Mouse (Mus musculus) megakaryocyte progenitor cell, adult 5-6 weeks (primary cell): ENCODE measurements around the gene Ptrhd1. TPM values are rescaled to one million over a fixed set of nuclear protein-coding genes. Genes with fewer than 3 reads are reported as not detected.

Experiments
- ATAC-seq: replicated peaks from 2 replicates; pipeline ENCODE4 v1.8.0; 2016; ENCODE audit warnings: mild to moderate bottlenecking, moderate TSS enrichment, inconsistent platforms; ENCODE audit not compliant: poor library complexity
- total RNA-seq, 2 experiments: library from RNA; stranded (forward) in 1 of 2; stranded (reverse) in 1 of 2; fragments of 157-497, 149-512 nt in 1 of 2; fragments of 200-1000 nt in 1 of 2; gene quantifications; 2 replicates each; pipeline versions ENCODE4 v1.2.3 to v1.2.4; 2015 to 2017

The Ptrhd1 gene
- total RNA-seq (2015) (5.8 and 7.5 TPM in 2 replicates), total RNA-seq (2017) (3.4 and 4.5 TPM in 2 replicates)

DNA sequence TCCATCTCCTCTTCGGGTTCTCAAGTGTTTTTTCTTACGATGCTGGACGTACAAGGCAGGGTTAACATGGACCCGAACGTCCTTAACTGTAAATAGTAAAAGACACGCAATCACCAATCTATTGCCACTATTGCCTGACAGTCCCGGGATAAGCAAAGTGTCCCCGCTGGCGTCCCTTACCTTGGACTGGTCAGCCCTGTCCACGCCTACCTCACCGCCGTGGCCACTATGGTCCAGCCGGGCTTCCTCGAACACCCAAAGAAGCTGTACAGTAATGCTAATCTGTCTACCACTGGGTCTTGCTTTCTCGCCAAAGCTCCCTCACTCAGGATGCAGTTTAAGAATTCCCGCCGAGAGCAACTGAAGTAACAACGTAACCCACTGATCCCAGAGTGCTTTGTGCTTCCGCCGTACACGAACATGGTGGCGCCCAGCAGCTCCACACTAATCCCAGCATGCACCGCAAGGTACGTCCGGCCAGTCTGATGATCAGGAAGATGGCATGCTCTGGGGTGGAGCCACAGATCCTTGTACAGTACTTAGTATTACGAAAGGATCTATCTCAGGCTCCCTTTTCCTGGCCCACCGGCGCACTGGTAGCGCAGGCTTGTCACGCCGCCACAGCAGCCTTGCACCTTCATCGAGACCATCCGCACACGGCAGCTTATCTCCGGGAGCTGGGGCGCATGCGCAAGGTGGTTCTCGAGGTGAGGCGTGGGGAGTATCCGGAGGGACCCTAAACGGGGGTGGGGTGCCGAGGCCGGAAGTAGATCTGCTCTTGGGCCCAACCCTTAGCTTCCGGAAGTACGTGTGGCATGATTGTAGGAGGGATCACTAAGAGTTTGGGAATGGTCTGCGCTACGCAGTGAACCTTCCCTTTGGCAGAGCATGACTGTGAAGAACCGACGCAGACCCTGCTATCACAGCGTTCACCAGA is at the start of gene Ptrhd1, which contains the start of gene Cenpo:
TSS of gene Ptrhd1 (plus strand) at position 456 of the 937 bp plus-strand sequence.
TSS of gene Cenpo (minus strand) at position 723 of the 937 bp plus-strand sequence.
- ATAC-seq = peak; percentile 92

DNA sequence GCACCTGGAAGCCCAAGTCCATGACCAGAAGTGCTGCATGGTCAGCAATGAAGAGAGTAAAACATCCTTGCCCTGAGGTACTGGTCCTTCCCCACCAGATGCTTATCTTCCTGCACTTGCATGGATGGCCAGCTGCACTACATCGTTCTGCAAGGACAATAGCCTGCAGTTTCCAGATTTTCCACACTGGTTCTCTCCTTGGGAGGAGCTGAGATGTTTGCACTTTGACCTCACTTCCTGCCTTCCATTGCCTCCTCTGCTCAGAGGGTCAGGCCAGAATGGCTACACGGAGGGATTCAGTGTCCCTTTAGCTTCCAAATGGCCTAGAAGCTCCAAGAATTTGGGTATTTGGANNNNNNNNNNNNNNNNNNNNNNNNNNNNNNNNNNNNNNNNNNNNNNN is 49.2 kb upstream of the Ptrhd1 start:
- ATAC-seq = no peak

DNA sequence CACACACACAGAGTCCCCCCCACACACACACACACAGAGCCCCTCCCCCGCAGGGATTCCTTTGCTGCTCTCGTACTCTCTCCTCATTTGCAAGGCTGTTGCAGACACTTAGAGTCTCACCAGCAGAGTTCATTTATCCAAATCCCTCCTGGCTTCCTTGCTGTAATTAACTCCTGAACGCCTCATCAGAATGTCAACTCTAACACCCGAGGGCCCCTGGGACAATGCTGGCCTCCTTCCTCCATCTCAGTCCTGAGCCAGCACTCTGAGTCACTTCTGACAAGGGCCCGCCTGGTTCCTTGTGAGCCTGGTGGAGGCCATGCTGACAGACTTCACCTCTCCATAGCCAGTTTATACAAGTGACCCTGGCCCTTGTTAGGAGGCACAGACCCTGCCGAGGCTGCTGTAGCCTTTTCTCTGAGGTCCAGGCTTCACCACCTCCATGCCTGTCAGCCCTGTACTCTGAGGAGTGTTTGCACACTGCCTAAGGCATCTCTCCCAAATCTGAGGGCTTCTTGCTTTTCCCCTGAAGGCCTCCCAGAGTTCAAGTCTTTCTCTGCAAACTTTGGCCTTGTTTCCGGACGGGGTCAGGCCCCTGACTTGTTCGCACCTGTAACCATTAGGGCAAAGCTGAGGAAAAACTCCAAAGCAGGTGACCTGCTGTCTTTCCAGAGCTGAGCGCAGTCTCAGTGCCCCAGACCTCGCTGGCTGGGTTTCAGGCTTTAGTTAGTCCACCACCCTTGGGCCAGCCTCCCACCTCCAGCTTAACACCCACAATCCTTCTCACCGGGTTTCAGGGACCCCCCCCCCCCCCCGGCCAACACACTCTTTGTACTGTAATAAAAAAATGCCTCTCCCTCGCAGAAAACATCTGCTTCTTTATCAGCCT is 45.4 kb upstream of the Ptrhd1 start:
- ATAC-seq = 0 out of 2 replicates have a peak, but pooled peaks have one; percentile 27

- peak; percentile 81 for ATAC-seq
These were observed 44.8 kb upstream of the Ptrhd1 start for GRCm38 (mm10) chr12:4189060-4189447.

GRCm38 (mm10) chr12:4192514-4192913 is 41.3 kb upstream of the Ptrhd1 start:
- no peak for ATAC-seq

- ATAC-seq = no peak
These were observed 40.6 kb upstream of the Ptrhd1 start for GRCm38 (mm10) chr12:4193025-4193740.

GRCm38 (mm10) chr12:4194643-4195042 is 39.2 kb upstream of the Ptrhd1 start:
- peak; percentile 66 for ATAC-seq

- no peak for ATAC-seq
These were observed 35.1 kb upstream of the Ptrhd1 start for GRCm38 (mm10) chr12:4198702-4199101.

DNA sequence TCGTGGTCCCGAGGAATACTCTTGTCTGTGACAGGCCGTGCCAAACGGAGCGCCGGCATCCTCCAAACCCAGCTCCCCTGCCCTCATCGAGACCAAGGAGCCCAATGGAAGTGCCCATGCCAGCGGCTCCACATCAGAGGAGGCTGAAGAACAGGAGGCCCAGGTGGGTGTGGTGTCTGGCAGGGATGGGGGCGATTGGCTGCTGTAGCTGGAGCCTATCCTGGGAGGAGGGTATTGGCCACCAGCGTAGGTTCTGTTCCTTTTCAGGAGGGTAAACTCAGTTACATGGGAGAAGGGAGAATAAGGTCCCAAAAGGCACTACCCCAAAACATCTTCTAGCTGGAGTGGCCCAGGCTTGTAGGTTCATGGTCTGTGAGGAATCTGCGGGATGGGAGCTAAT is 34.6 kb upstream of the Ptrhd1 start:
- no peak for ATAC-seq

GRCm38 (mm10) chr12:4201454-4202200 is 32.2 kb upstream of the Ptrhd1 start:
- no peak for ATAC-seq

DNA sequence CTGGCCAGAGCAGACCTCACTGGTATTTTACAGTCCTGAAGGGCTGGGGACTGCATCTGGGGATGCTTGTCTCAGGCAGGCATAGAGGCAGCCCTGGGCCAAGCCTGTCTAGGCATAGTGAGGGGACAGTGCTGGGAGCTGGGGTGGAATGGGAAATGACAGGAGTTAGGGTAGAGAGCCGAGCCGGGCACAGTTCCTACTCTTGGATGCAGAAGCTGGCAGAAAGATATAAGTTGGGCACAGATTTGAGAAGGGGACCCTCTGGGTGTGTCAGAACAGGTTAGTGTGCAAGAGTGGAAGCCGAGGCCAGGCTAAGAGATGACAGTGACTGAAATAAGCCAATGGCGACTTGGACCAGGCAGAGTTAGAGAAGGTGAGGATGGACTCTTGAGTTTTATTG is 31.6 kb upstream of the Ptrhd1 start:
- no peak for ATAC-seq

DNA sequence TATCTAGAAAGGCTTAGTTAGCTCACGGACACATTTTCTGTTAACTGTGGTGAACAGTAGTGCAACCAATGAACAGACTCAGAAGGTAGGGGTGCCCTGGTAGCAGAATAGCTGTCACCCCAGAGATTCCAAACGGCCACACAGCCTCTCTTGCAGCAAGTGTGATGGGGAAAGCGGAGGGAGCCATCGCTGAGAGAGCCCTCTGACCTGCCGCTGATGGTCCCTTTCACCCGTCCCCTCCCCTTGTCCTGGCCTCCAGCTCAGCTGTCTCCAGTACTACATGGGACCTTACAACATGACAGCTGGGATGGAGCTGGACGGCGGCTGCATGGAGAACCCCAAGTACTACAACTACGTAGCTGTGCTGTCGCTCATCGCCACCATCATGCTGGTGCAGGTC is 27.7 kb upstream of the Ptrhd1 start:
- no peak for ATAC-seq

GRCm38 (mm10) chr12:4208405-4209133 is 25.3 kb upstream of the Ptrhd1 start:
- peak; percentile 85 for ATAC-seq

DNA sequence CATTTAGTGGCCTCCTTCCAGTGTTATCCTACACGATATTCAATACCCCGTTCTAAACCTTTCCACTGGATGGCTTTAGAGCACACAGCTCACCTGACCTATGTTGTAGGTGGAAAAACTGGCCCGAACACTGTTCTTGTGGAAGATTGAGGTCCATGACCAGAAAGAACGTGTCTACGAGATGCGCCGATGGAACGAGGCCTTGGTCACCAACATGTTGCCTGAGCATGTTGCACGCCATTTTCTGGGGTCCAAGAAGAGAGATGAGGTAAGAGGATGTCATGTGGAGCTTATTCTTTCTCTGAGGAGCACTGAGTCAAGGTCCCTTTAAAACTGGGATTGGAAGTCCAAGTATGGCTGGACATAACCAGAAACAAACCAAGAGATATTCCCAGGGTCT is 24.6 kb upstream of the Ptrhd1 start:
- no peak for ATAC-seq

GRCm38 (mm10) chr12:4211174-4211573 is 22.7 kb upstream of the Ptrhd1 start:
- ATAC-seq = peak; percentile 67

GRCm38 (mm10) chr12:4212908-4213307 is 20.9 kb upstream of the Ptrhd1 start:
- no peak for ATAC-seq

DNA sequence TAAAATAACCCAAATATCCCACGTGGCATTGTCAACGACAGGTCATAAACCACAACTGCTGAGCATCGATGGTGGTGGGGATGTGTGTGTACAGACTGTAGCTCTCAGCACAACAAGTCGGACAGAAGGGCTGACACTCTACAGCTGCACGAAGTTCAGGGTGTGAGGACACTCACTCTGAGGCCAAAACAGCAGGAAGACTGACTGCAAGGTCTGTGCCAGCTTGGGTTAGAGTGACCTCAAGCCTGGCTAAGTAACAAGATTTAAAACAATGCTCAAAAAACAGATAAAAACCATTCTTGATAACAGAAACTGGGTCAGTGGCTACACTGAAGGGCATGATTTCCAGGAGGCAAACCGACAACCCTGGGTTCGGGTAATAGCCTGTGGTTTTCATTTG is 3.7 kb upstream of the Ptrhd1 start:
- no peak for ATAC-seq

DNA sequence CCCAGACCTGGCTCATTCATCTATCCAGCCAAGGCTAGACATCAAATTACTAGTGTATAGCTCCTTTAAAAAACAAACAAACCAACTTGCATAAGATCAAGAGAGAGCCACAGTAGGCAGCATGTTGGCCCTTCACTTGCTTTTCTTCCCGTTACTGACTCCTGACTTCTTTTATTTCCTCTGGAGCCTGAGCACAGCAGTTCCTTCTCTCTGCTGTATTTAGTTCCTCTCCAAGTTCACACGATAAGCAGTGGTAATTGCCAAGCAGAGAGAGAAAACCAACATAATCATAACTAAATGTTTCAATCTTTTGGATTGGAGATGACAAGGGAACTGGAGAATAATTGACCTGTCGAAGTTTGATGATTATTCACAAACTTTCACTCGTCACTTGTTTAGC is 1.1 kb upstream of the Ptrhd1 start:
- ATAC-seq = no peak

- ATAC-seq = no peak
These were observed 3.7 kb downstream of the Ptrhd1 start for GRCm38 (mm10) chr12:4237481-4237880.
